Mouse (Mus musculus) erythroblast, embryonic 14.5 days (primary cell): Measurements from ENCODE around the gene B4galt5.

Source experiments
- GATA1 ChIP-seq: IDR thresholded peaks from 2 replicates; pipeline ENCODE4 v1.6.1; 2012; ENCODE audit warnings: low read length, inconsistent platforms, mixed read lengths
- TAL1 ChIP-seq: IDR thresholded peaks from 3 replicates; pipeline ENCODE4 v1.6.1; 2012; ENCODE audit warnings: low read length, inconsistent platforms, mixed read lengths

DNA sequence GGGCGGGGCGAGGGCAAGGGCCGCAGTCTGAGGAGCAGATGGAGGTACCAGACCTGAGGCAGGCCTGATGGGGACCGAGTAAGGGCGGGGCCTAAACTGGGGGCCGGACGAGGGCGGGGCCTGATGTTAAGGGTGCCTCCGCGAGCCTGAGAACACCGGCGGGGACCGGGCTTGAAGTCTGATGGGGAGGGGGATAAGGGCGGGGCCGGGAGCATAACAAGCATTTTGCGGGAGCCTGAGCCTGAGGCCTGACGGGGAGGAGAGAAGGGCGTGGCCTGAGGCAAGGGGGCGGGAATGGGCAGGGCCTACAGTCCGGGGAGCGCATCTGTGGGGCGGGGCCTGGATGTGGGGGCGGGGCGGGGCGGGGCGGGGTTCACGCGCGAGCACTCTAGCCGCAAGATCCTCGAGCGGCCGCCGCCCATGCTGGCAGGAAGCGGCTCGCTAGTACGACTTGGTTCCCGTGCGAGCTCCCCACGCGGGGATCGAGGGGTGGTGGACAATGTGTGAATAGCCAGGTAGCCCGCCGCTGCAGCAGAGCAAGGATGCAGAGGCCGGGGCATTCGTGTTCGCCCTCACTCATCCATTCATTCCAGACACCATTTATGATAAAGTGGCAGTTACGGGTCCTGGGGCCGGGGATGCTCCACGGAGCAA lies 427 bp upstream of the B4galt5 start:
- TF ChIP-seq GATA1 (no peak), TAL1 (no peak)
